Mouse (Mus musculus): ENCODE measurements around the gene Nupr1. TPM values are rescaled to one million over a fixed set of nuclear protein-coding genes. Genes with fewer than 3 reads are reported as not detected.

The Nupr1 gene
- under 1 TPM in 1 of 2 experiments, not detected in 1; 0.42 TPM for polyA plus RNA-seq (2017; shearing (Covaris generic))

DNA sequence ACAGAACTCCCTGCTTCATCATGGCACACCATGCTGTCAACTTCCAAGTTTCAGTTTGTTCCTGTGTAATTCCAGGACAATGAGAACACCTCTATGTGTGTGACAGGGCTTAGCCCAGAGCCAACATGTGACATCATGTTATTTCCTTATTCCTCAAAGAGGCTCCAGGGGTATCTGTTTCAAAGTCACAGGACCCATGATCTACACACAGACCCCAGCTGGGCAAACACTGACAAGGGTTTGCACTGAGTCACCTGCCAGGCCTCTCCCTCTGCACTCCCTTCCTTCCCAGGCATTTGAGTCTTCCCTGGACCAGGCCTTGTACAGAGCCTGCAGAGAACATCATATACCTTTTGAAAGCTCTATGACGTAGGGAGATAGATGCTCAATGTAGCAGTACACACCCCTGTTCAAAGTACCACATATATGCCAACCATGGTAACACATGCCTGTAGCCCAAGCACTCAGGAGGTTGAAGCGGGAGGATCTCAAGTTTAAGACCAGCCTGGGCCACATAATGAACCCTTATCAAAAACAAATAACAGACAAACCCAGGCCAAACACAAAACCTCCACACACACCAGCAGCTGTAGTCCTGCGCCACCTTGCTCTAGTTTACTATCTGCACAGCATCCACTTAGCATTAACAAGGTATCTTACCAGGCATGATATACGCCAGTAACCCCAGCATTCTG is at the start of gene Nupr1:
TSS of gene Nupr1 (minus strand) at position 38 of the 695 bp plus-strand sequence.
- ATAC-seq, result no peak

DNA sequence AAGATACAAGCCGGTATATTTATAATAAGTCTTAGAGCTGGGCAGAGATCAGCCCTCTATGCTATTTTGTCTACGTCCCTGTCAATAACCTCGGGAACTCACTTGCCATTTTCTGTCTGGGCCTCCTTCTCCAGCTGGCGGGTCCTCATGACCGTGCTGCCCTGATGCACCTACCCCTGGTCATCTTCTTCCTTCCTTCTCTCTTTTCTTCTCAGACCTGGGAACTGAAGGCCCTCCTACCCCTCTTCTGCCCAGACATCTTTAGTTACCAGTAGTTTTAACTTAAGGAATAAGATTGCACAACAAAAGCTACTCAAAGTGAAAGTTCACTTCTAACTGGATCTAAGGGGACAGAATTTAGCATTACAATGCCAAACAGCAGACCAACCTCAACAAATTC is 49.0 kb upstream of the Nupr1 start:
- no peak for ATAC-seq

DNA sequence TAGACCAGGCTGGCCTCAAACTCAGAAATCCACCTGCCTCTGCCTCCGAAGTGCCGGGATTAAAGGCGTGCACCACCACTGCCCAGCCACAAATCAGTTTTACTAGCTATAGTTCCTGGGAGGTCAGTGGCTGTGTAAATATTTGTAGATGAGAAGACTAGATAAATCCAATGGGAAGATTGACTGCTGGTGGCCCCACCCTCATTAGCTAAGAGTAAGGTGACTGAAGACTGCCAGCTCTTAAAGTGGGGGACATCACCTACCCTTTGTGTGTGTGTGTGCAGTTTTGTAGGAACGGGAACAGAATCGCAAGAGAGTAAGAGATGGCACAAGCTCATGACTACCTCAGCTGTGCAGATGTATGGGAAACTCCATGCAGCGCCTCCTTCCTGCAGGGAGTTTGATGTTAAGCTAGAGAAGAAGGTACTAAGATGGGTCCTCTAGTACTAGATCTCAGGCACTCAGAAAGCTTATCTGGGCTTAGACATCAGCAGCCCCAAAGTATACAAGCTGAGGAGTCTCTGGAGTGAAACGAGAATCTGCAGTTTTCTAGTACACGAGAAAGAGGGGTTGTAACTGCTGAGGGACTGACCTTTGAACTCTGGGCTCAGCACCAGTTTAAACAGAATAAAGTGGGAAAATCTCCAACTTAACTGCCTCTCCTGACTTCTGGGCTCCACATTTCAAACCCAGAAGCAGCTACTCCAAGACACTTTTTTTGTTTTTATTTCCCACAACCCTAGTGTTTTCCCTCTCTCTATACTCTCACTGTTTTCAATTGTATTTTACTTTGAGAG is 48.1 kb upstream of the Nupr1 start:
- ATAC-seq, result no peak

DNA sequence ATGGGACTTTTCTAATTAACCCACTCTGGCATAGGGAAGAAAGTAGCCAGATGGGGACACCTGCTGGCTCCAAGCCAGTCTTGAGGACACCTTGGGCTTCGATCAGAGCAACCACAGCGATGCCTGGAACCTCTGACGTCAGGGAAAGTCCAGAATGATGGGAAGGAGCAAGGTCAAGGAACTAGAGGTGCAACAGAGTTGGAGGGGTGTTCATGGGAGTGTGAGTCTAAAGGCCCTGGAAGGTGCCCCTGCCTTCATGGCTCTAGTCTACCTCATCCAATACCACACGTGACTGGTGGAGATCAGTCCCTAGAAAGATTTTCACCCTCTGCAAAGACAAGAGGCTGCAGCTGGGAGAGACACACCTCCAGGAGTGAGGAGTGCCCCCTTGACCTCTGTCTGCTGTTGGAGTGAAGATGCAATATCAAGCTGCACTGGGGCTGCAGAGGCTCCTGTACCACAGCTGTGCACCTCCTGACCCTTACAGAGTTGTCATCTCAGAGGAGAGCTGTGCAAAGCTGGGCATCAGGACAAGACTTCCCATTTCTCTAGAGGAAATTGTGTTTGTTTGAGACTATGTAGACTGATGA is 46.1 kb upstream of the Nupr1 start:
- ATAC-seq, result no peak

DNA sequence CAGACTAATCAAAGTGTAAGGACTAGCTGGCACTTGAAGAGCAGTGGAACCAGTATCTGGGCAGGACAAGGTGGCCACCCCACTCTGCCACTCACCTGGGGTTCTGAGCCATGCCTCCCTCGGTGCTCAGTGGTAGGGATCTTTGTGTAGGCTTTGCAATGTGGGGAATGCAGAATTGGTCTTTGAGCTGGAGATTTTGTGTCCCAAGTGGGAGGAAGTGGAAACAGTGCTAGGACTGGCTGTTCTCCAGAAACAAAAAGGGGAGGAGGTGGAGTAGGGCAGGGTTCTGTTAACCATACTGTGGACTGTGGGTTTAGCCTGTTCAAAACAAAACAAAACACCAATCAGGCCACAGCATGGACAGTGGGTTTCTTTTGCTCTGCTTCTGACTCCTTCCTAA is 45.5 kb upstream of the Nupr1 start, which contains the start of gene Sult1a1:
TSS of gene Sult1a1 (minus strand) at position 226 of the 400 bp plus-strand sequence.
- no peak for ATAC-seq

DNA sequence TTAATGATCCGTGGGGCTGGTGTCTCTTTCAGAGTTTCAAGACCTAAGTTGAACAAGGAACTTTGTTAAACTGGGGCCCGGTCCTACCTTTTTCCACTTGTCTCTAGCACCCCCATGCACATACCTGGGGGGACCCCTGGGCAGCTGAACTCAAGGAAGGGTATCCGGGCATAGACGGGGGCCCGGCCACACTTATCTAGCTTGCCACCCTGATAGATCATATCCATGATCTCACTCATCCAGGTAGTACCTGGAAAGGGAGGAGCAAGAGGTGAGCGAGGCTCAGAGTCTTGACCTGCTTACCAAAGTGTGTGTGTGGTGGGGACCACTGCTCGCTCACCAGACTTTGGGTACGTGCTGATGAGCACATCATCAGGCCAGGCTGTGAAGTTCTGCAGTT is 44.4 kb upstream of the Nupr1 start:
- ATAC-seq, result no peak

DNA sequence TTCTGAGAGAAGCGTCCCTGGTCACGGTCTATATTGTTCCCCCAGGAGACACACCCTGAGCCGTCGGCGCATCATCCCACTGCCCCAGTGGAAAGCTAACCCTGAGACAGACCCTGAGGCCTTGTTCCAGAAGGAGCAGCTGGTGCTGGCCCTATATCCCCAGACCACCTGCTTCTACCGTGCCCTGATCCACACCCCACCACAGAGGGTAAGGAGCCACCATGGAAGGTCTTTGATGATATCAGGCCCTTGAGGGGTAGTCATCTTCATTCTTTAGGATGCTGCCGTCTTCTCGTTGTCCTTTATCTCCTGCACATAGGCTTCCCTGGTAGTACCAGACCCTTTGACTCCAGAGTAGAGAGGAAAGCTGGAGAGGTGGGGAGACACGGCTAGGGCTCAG is 41.5 kb upstream of the Nupr1 start:
- ATAC-seq, result no peak

DNA sequence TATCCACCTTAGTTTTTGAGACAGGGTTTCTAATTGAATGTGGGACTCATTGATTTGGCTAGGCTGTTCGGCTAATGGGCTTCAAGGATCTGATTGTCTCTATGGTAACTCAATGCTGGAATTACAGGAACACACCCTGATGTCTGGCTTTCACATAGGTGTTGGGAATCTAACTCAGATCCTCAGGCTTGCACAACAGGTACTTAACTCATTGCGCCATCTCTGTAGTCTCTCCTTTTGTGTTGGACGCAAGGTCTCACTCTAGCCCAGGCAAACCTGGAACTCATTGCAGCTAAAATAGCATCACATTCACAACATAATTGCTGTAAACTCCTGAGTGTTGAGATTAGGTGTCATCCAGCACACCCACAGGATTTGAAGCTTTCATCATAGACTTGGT is 39.5 kb upstream of the Nupr1 start:
- no peak for ATAC-seq

DNA sequence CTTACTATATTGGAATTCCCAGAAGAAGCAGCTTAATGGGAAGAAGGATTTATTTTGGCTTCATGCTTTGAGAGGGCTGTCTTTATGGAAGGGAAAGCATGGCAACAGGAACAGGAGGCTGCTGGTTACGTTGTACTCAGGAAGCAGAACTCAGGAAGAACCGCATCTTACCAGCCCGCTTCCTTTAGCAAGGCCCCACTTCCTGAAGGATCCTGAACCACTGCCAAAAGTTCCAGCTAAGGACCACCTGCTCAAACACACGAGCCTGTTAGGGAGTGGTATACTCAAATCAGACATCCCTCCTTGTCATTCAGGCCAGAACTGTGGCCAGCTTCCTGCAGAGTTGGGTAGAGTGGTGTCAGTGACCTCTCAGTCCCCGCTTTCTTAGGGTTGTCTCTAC is 37.8 kb upstream of the Nupr1 start:
- ATAC-seq, result no peak

DNA sequence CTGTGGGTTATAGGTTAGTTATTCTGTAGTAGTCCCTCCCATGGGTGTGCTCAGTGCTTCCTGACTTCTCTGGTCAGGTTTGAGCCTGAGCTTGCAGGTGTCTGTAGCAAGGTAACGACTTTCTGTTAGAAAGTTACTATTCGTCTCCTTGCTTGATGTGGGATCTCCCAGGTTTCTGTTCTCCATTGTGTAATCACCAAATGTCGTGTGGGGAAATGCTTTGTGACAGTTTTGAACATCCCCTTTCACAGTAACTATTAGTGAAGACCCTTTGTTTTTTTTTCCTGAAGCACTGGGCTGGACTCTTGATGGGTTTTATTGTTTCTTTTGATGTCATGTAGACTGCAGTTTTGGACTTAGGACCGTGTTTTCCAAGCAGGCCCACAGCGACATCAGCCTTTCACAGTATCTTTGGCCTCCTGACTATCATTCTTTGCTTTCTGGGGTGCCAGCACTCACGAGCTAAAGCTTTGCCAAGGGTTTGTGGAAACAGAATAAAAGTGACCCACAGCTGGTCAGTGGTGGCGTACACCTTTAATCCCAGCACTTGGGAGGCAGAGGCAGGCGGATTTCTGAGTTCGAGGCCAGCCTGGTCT is 36.9 kb upstream of the Nupr1 start:
- no peak for ATAC-seq

DNA sequence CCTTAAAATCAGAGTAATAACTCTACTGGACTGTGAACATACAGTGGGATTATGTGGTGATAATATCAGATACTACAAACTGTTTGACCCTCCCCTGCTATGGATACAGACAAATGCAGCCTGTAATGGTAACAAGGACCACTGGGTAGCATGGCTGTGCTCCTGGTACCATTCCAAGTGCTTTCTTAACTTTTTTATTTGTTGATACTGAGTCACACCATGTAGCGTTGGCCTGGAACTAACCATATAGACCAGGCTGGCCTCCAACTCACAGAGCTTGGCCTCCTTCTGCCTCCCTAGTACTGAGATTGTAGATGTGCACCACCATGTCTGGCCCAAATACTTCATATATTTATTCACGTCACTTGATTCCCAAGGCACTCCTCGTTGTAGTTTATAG is 34.6 kb upstream of the Nupr1 start:
- ATAC-seq, result no peak

DNA sequence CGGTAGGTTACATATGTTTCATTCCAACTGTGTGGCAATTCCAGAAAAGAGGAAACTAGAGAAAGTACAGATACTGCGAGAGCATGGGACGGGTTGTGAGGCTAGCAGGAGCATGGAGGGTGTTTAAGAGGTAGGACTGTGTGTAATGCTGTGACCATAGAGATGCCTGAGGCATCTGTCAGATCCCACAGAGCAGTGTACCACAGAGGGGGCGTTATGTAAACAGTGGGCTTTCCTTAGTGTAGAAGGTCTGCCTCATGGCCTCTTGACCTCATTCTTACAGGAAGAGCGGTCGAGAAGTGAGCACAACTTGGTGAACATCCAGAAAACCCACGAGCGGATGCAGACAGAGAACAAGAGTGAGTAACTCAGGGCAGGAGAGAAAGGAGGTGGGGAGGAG is 33.0 kb upstream of the Nupr1 start:
- ATAC-seq, result no peak

DNA sequence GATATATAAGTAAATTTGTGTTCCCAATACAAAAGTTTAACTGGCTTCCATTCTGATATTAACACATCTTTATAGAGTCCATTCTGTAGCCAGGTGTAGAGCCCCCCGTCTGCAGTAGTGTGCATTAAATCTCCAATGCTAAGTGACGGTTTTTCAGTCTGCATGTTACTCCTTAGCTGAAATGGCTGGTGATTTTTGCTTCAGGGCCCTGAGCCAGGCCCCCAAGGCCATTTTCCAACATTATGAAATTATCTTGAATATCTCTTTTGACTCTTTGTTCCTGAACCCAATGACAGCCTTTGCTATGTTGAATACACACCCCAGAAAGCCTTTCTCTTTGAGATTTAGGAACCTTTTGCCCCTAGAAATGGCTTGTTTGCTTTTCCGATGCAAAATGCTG is 29.1 kb upstream of the Nupr1 start:
- ATAC-seq, result no peak

DNA sequence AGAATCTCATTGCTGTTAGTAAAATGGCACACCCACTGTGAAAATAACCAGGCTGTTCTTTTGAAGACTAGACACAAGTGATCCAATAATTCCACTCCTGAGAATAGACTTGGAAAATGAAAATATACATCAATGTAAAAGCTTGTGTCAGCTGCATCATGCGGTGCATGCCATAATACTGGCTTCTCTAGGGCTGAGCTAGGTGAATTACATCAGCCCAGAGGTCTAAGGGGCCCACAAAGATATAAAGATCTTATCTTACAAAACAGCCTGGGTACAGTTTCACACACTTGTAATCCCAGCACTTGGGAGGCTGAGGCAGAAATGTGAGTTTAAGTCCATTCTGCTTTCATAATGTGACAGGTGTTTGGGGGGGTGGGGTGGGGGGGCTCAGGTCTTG is 26.9 kb upstream of the Nupr1 start:
- ATAC-seq, result no peak

DNA sequence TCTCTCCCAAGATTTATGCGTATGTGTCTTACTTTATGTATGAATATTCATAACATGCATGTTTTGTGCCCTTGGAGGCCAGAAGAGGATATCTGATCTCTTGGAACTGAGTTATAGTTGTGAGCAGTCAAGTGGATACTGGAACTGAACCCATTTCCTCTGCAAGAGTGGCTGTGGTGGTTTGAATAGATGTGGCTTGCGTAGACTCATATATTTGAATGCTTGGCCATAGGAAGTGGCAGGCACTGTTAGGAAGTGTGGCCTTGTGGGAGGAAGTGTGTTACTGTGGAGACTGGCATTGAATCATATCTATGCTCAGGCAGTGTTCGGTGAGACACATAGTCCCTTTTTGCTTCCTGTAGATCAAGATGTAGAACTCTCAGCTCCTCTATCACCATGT is 25.0 kb upstream of the Nupr1 start:
- ATAC-seq, result peak; percentile 92

DNA sequence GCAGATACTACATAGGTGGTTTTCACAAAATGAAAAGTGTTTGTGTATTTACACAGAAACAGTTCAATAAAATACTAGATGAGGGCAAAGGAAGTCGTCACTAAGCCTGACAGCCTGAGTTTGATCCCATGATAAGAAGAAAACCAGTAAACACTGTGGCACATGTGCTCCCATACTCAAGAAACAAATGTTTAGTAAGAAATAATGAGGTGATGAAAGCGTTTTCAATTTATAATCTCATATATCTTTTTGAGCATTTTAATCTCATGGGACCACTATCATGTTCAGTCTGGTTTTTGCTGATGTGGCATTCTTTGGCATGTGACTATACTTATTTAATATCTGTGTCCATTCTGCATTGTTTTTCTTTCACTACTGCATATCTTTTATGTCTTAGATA is 23.3 kb upstream of the Nupr1 start:
- no peak for ATAC-seq

DNA sequence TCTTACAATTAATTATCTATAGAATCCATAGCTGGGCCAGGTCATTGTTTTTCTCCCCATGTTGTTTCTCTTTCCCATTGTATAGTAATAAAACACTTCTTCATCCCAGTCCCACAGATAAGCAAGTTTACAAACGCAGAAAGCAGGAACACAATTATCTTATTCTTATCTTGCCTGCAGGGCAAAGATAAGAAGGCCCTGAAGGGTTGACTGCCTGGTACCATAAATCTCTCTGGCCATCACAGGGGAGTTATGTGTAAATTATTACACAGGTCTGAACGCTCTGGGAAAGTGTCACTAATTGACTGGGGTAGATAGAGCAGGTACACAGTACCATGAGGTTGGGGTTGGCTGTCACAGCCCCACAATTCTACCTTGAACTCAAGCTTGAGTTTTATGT is 20.2 kb upstream of the Nupr1 start:
- no peak for ATAC-seq

DNA sequence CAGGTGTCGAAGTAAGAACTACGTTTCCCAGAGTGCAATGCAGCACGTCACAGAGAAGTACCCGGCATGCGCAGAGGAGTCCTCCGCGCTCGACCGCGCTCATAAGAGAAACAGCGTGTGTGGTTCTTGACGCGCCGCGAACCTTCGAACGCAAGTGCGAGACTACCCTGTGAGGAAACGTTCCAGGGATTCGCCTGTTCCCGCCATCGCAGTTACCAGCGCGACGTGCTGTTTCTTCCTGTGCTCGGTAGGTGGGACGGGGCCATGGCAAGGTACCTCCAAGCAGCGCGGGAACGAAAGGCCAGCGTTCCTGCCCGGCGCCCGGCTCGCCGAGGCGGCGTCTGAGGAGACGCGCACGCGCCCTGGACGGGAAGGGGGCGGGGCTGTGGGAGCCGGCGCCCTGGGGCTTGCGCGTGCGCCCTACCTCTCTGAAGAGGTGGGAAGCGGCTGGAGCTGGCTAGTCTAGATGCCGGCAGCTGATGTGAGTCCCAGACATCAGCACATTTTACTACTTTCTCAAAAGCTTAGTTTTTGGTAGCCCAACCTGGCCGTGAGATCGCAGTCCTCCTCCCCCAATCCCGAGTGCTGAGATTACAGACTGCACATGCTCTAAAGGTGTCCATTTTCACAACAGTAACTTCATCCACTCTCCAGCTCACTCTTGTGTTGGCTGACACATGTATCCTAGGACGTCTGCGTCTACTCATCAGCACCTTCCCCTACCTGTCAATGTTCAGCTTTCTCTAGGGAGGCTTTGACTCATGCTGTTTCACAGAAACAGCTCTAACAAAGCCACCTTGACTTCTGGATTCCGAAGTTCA is 18.8 kb upstream of the Nupr1 start, which contains the start of gene Sgf29:
TSS of gene Sgf29 (plus strand) at position 79 of the 821 bp plus-strand sequence.
- ATAC-seq, result peak; percentile 94

DNA sequence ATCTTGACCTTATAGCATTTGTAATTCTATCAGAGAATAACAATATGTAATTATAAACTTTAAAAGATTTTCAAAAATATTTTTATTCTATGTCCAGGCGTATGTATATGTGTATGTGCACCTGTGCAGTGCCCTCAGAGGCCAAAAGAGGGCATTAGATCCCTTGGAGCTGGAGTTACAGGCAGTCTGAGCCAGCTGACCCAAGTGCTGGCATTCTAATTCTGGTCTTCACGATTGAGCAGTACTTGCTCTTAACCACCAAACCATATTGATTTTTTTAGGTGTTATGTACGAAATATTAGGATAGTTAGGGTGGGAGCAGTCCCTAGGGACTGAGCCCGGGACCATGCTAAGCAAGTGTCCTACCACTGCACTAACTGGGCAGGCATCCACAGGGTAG is 17.8 kb upstream of the Nupr1 start:
- no peak for ATAC-seq

DNA sequence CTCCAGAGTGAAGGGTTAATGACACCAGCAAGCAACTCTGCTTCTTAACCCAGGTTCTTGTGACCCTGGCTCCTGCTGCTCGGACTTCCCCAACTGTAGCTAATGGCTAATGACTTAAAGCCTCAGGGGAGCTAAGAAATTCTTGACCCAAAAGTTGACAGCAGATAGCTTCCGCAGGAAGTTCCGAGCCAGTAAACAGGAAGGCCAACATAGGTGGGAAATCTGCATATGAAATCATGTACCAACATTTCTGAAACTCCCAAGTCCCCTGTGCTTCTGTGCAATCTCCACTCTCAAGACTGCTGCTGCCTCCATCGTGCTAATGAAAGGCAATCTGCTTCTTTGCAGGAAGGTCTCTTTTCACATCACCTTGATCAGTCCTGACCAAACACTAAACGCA is 15.0 kb upstream of the Nupr1 start:
- ATAC-seq, result no peak

DNA sequence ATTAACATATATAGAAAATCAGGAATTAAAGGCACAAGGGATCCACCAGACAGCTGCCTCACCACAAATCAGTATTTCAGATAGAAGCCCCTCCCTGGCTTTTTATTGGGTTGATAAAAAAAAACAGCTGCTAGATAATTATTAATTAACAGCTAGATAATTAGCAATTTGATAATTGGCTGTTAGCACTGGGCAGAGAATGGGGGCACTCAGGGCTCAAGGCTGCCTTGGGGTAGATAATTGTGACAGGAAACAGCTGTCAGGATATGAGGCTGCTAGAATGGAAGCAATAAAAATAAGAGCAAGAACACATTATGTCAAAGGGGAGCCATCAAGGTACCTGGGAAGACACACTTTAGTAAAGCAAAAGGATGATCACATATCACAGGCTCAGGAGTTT is 14.3 kb upstream of the Nupr1 start:
- ATAC-seq, result no peak

DNA sequence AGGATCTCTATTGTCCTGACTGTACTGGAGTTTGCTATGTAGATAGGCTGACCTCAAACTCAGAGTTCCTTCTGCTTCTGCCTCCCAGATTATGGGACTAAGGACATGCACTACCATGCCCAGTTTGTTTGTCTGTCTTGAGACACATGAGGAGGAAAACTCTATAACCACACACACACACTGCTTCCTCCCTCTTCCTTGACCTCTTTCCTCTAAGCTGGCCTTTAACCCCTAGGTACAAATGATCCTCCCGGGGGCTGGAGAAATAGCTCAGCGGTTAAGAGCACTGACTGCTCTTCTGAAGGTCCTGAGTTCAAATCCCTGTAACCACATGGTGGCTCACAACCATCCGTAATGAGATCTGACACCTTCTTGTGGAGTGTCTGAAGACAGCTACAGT is 13.7 kb upstream of the Nupr1 start:
- ATAC-seq, result no peak

DNA sequence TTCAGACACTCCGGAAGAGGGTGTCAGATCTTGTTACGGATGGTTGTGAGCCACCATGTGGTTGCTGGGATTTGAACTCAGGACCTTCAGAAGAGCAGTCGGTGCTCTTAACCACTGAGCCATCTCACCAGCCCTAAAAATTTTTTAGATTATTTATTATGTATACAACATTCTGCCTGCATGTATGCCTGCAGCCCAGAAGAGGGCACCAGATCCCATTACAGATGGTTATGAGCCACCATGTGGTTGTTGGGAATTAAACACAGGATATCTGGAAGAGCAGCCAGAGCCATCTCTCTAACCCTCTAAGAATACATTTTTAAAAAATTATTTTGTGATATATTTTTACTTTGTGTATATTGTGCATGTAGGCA is 12.6 kb upstream of the Nupr1 start:
- peak; percentile 77 for ATAC-seq

Data from CD4-positive, CD25-positive, alpha-beta regulatory T cell, adult 4 months (primary cell).